19 mouse cellular contexts compared by ENCODE assay signal in the genomic region with DNA sequence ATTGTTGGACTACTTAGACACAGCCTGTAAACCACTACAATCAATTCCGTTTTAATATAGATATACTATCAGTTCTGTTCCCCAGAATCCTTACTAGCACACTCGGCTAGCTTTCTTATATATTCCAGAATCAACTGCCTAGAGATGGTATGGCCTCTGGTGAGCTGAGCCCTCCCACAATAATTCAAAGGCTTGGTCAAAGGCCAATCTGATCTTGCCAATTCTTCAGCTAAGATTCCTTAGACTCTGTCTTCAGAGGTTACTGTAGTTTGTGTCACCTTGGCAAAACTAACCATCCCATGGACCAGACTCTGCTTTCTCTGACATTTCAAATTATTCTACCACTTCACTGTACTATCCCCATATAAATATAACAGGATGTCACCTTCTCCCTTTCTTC.
"Had no signal": no experiment of that assay in that cellular context is flagged by ENCODE, and none has a peak within 500 bp of the region (broad histone marks: within the 10 kb centered on the region; RNA-seq: fewer than 3 reads in every experiment).

No protein-coding gene starts in this region.

- H3K27ac ChIP-seq: gastrocnemius, adult 2 months; heart, embryonic 10.5 days; hindbrain, embryonic 10.5 days; hindbrain, embryonic 12.5 days; hindbrain, embryonic 14.5 days; layer of hippocampus, adult 2 months; limb, embryonic 13.5 days; limb, embryonic 15.5 days; liver, embryonic 12.5 days; liver, embryonic 14.5 days had no signal

- H3K4me1 ChIP-seq: heart, embryonic 10.5 days; heart, embryonic 12.5 days; hindbrain, embryonic 10.5 days; hindbrain, embryonic 12.5 days; limb, embryonic 13.5 days; limb, embryonic 15.5 days; liver, embryonic 12.5 days had no signal

- DNase-seq: gastrocnemius, adult 2 months; gastrocnemius, postnatal 10 days; gastrocnemius, postnatal 25 days; heart, postnatal 10 days; heart, postnatal 4 days; kidney, adult 11 months; left cerebral cortex, postnatal 4 days had no signal

- H3K36me3 ChIP-seq: heart, embryonic 10.5 days; heart, embryonic 12.5 days; hindbrain, embryonic 10.5 days; hindbrain, embryonic 12.5 days; limb, embryonic 13.5 days; limb, embryonic 15.5 days; liver, embryonic 12.5 days had no signal

- H3K27me3 ChIP-seq: heart, embryonic 12.5 days; hindbrain, embryonic 12.5 days; limb, embryonic 13.5 days; limb, embryonic 15.5 days; liver, embryonic 12.5 days had no signal

- H3K9me3 ChIP-seq: heart, embryonic 10.5 days; heart, embryonic 12.5 days; hindbrain, embryonic 10.5 days; hindbrain, embryonic 12.5 days; limb, embryonic 13.5 days; limb, embryonic 15.5 days; liver, embryonic 12.5 days had no signal

- H3K4me3 ChIP-seq: gastrocnemius, adult 2 months; heart, embryonic 10.5 days; heart, embryonic 12.5 days; hindbrain, embryonic 10.5 days; hindbrain, embryonic 12.5 days; layer of hippocampus, adult 2 months; limb, embryonic 13.5 days; limb, embryonic 15.5 days; liver, embryonic 12.5 days had no signal

- H3K9ac ChIP-seq: heart, embryonic 12.5 days; hindbrain, embryonic 12.5 days; hindbrain, embryonic 14.5 days; limb, embryonic 13.5 days; limb, embryonic 15.5 days; liver, embryonic 12.5 days; liver, embryonic 14.5 days had no signal

- H3K4me2 ChIP-seq: heart, embryonic 12.5 days; hindbrain, embryonic 12.5 days; hindbrain, embryonic 14.5 days; limb, embryonic 13.5 days; limb, embryonic 15.5 days; liver, embryonic 12.5 days had no signal

- ATAC-seq: hindbrain, embryonic 16.5 days; intestine, embryonic 16.5 days; liver, embryonic 12.5 days had no signal
